8 mouse cellular contexts compared by ENCODE assay signal in genomic region chr10:62725771-62726687, GRCm38 (mm10). TPM values are rescaled to one million over a fixed set of nuclear protein-coding genes. Genes with fewer than 3 reads are reported as not detected.
DNase-seq lines count a peak whose midpoint lies in the region; ATAC-seq lines count a peak whose summit lies in the region.

Gene Stox1 (minus strand): TSS chr10:62726128.

- WGBS in embryonic facial prominence, embryonic 14.5 days, result 2% methylated on average over 34 of the region's 85 CpGs
- 1% methylated on average over 85 of the region's 85 CpGs for WGBS in heart, embryonic 14.5 days
- under 1% methylated on average over 84 of the region's 85 CpGs for WGBS in liver, embryonic 11.5 days
- 1% methylated on average over 74 of the region's 85 CpGs for WGBS in stomach, embryonic 16.5 days

- H3K36me3 ChIP-seq in embryonic facial prominence, embryonic 14.5 days (ENCODE audit: control insufficient read depth, insufficient read depth, low read length), result no peaks in the 10 kb centered on the region
- no peaks in the 10 kb centered on the region for H3K36me3 ChIP-seq in heart, embryonic 14.5 days (ENCODE audit: control insufficient read depth, insufficient read depth, low read length)
- no peaks in the 10 kb centered on the region for H3K36me3 ChIP-seq in liver, embryonic 11.5 days (ENCODE audit: control insufficient read depth, insufficient read depth, low read length)
- no peaks in the 10 kb centered on the region for H3K36me3 ChIP-seq in stomach, embryonic 16.5 days (ENCODE audit: control insufficient read depth, insufficient read depth, low read length)

- H3K9ac ChIP-seq in embryonic facial prominence, embryonic 14.5 days (ENCODE audit: low read depth, low read length), result peak within 1 kb of the TSS; percentile 70
- peak within 1 kb of the TSS; percentile 75 for H3K9ac ChIP-seq in heart, embryonic 14.5 days (ENCODE audit: low read length)
- H3K9ac ChIP-seq in liver, embryonic 11.5 days (ENCODE audit: low read depth, low read length), result peak within 1 kb of the TSS; percentile 2
- peak within 1 kb of the TSS; percentile 80 for H3K9ac ChIP-seq in stomach, embryonic 16.5 days (ENCODE audit: low read length)

- DNase-seq in B cell, adult 2 months, result peak; percentile 45 to 64
- peak; percentile 11 to 30 for DNase-seq in adrenal gland, postnatal 4 days (ENCODE audit: low spot score in 2 of 2)
- peak; percentile 73 for DNase-seq in embryonic facial prominence, embryonic 14.5 days (ENCODE audit: low spot score)
- DNase-seq in kidney, postnatal 10 days, result peak; percentile 75
- DNase-seq in liver, embryonic 11.5 days (ENCODE audit: low spot score), result peak; percentile 71
- DNase-seq in naive thymus-derived CD4-positive, alpha-beta T cell, adult 2 months (ENCODE audit: low read depth), result peak; percentile 58

- peak; percentile 87 for ATAC-seq in embryonic facial prominence, embryonic 14.5 days (ENCODE audit: low read depth)
- 0 out of 2 replicates have a peak, but pooled peaks have one; percentile 40 for ATAC-seq in heart, embryonic 14.5 days (ENCODE audit: insufficient number of reproducible peaks, insufficient read depth, low FRiP score, low read depth)
- peak; percentile 78 for ATAC-seq in liver, embryonic 11.5 days (replicated peaks; ENCODE audit: low FRiP score)
- peak; percentile 79 for ATAC-seq in stomach, embryonic 16.5 days (ENCODE audit: insufficient read depth, low FRiP score)

- H3K4me1 ChIP-seq in embryonic facial prominence, embryonic 14.5 days (ENCODE audit: control insufficient read depth, insufficient read depth, low read length), result no peaks in the 10 kb centered on the region
- peaks cover 4 to 5% of the 10 kb centered on the region in 2 experiments; a peak in 2 of 4 replicates for H3K4me1 ChIP-seq in heart, embryonic 14.5 days (ENCODE audit: control insufficient read depth in 2 of 2, insufficient read depth in 2 of 2, low read length in 2 of 2)
- H3K4me1 ChIP-seq in liver, embryonic 11.5 days (replicated peaks; ENCODE audit: control insufficient read depth, insufficient read depth, low read length), result peaks cover 4% of the 10 kb centered on the region
- peaks cover 5% of the 10 kb centered on the region for H3K4me1 ChIP-seq in stomach, embryonic 16.5 days (ENCODE audit: control insufficient read depth, insufficient read depth, low read length)

- H3K4me2 ChIP-seq in embryonic facial prominence, embryonic 14.5 days (ENCODE audit: low read depth, low read length), result peak within 1 kb of the TSS; percentile 77
- peak within 1 kb of the TSS; percentile 81 for H3K4me2 ChIP-seq in heart, embryonic 14.5 days (ENCODE audit: low read length)
- H3K4me2 ChIP-seq in liver, embryonic 11.5 days, result peak within 1 kb of the TSS; percentile 71
- peak within 1 kb of the TSS; percentile 98 for H3K4me2 ChIP-seq in stomach, embryonic 16.5 days (ENCODE audit: low read depth, low read length)

- H3K9me3 ChIP-seq in embryonic facial prominence, embryonic 14.5 days (ENCODE audit: control insufficient read depth, low read length), result no peaks in the 10 kb centered on the region
- no peaks in the 10 kb centered on the region for H3K9me3 ChIP-seq in heart, embryonic 14.5 days (ENCODE audit: control insufficient read depth, low read length)
- no peaks in the 10 kb centered on the region for H3K9me3 ChIP-seq in liver, embryonic 11.5 days (ENCODE audit: control insufficient read depth, low read length)
- H3K9me3 ChIP-seq in stomach, embryonic 16.5 days (replicated peaks; ENCODE audit: control insufficient read depth, low read length), result no peaks in the 10 kb centered on the region

- peak within 1 kb of the TSS; percentile 76 for H3K4me3 ChIP-seq in embryonic facial prominence, embryonic 14.5 days (ENCODE audit: low read depth, low read length)
- peak within 1 kb of the TSS; percentile 74 to 80 for H3K4me3 ChIP-seq in heart, embryonic 14.5 days (ENCODE audit: control insufficient read depth in 1 of 2, insufficient read depth in 1 of 2, low read depth in 1 of 2, low read length in 2 of 2)
- H3K4me3 ChIP-seq in liver, embryonic 11.5 days (ENCODE audit: low read depth, low read length), result peak within 1 kb of the TSS; percentile 81
- peak within 1 kb of the TSS; percentile 82 for H3K4me3 ChIP-seq in stomach, embryonic 16.5 days (replicated peaks; ENCODE audit: low read length)

- no peak within 1 kb of the TSS for H3K27ac ChIP-seq in embryonic facial prominence, embryonic 14.5 days (replicated peaks; ENCODE audit: low read depth, low read length)
- H3K27ac ChIP-seq in heart, embryonic 14.5 days (replicated peaks in 1 of 2; ENCODE audit: control insufficient read depth in 1 of 2, insufficient read depth in 1 of 2, low read depth in 2 of 2, low read length in 2 of 2), result no peak within 1 kb of the TSS
- H3K27ac ChIP-seq in liver, embryonic 11.5 days (ENCODE audit: low read depth, low read length), result no peak within 1 kb of the TSS
- H3K27ac ChIP-seq in stomach, embryonic 16.5 days (ENCODE audit: low read length), result no peak within 1 kb of the TSS

- no peaks in the 10 kb centered on the region; the same call in 1 of the 2 replicates for H3K27me3 ChIP-seq in embryonic facial prominence, embryonic 14.5 days (replicated peaks; ENCODE audit: control insufficient read depth, insufficient read depth, low read length)
- H3K27me3 ChIP-seq in heart, embryonic 14.5 days (ENCODE audit: control insufficient read depth, insufficient read depth, low read length), result peaks cover 22% of the 10 kb centered on the region
- peaks cover 31% of the 10 kb centered on the region for H3K27me3 ChIP-seq in liver, embryonic 11.5 days (replicated peaks; ENCODE audit: control insufficient read depth, insufficient read depth, low read length)
- H3K27me3 ChIP-seq in stomach, embryonic 16.5 days (ENCODE audit: control insufficient read depth, insufficient read depth, low read length), result no peaks in the 10 kb centered on the region

RNA-seq across cellular contexts. Expression of gene Stox1, which starts in this region (rescaled TPM):
- 1 to 10 TPM; 1.2 to 1.9 TPM for total RNA-seq in adrenal gland, postnatal 4 days (2021)
- polyA plus RNA-seq in embryonic facial prominence, embryonic 14.5 days (2014; fragmentation: Nextera tagmentation; extraction: Ambion mirVana), result 1.2 and 2.8 TPM in 2 replicates
- 0.97 and 1.2 TPM in 2 replicates for polyA plus RNA-seq in heart, embryonic 14.5 days (2014; fragmentation: Nextera tagmentation; extraction: Ambion mirVana)
- 0.47 and 1.0 TPM in 2 replicates for polyA plus RNA-seq in liver, embryonic 11.5 days (2014; fragmentation: Nextera tagmentation; extraction: Ambion mirVana)
- 0.72 and 0.84 TPM in 2 replicates for polyA plus RNA-seq in stomach, embryonic 16.5 days (2015; fragmentation: Nextera tagmentation; extraction: Ambion mirVana)

Comparison
In these comparisons a context has a peak if more than half of its experiments do, and no peak if none do; other contexts are left out.
1. Peak in ATAC-seq, H3K4me3 ChIP-seq, H3K9ac ChIP-seq and H3K4me2 ChIP-seq in stomach, embryonic 16.5 days; RNA of the gene not detected or under 1 TPM.
2. DNase-seq: peak in every context shown above with its lines; median percentile 75 in kidney, postnatal 10 days; 73 in embryonic facial prominence, embryonic 14.5 days; 71 in liver, embryonic 11.5 days; 58 in naive thymus-derived CD4-positive, alpha-beta T cell, adult 2 months; 54 in B cell, adult 2 months; 20 in adrenal gland, postnatal 4 days.
3. H3K9ac ChIP-seq: peak in every context shown above with its lines; median percentile 80 in stomach, embryonic 16.5 days; 75 in heart, embryonic 14.5 days; 70 in embryonic facial prominence, embryonic 14.5 days; 2 in liver, embryonic 11.5 days.